Mouse (Mus musculus): ENCODE results near the gene Cd320. TPM values are rescaled to one million over a fixed set of nuclear protein-coding genes. Genes with fewer than 3 reads are reported as not detected.
"Not testable (repeated sequence)": the region's sequence is repeated elsewhere in the genome, so short reads cannot be mapped to it uniquely, and the experiment has no call there.

The Cd320 gene
- polyA plus RNA-seq, 1 experiment: 33.0 TPM

- no peak overlapping the region for H3K4me3 ChIP-seq (ENCODE audit: insufficient read depth, low read length)
- no peaks in the 10 kb centered on the region for H3K4me1 ChIP-seq (ENCODE audit: control insufficient read depth, insufficient read depth, low read length)
- TF ChIP-seq CTCF (IDR thresholded peaks at IDR 0.05; ENCODE audit: extremely low read depth, insufficient read depth, low read length) (no peak), POLR2A (IDR thresholded peaks at IDR 0.05; ENCODE audit: extremely low read depth, insufficient read depth, low read length) (no peak)
- H3K27ac ChIP-seq (ENCODE audit: insufficient read depth, low read length): no peak overlapping the region
Measured at GRCm38 (mm10) chr17:33892429-33892828, 49.5 kb downstream of the Cd320 start.

GRCm38 (mm10) chr17:33893011-33893410 lies 50.1 kb downstream of the Cd320 start:
- not testable (repeated sequence) for H3K4me3 ChIP-seq (ENCODE audit: insufficient read depth, low read length); H3K27ac ChIP-seq (ENCODE audit: insufficient read depth, low read length)

GRCm38 (mm10) chr17:33897114-33897794 lies 54.4 kb downstream of the Cd320 start:
- TF ChIP-seq POLR2A (IDR thresholded peaks at IDR 0.05; ENCODE audit: extremely low read depth, insufficient read depth, low read length): no peak
- TF ChIP-seq CTCF (IDR thresholded peaks at IDR 0.05; ENCODE audit: extremely low read depth, insufficient read depth, low read length): peak; percentile 49
- no peaks in the 10 kb centered on the region for H3K4me1 ChIP-seq (ENCODE audit: control insufficient read depth, insufficient read depth, low read length)
- H3K4me3 ChIP-seq (ENCODE audit: insufficient read depth, low read length): no peak overlapping the region
- H3K27ac ChIP-seq (ENCODE audit: insufficient read depth, low read length): no peak overlapping the region

More at GRCm38 (mm10) chr17:33893011-33893410, 50.1 kb downstream of the Cd320 start:
- H3K4me1 ChIP-seq (ENCODE audit: control insufficient read depth, insufficient read depth, low read length): not testable (repeated sequence)

GRCm38 (mm10) chr17:33898193-33898592 lies 55.3 kb downstream of the Cd320 start:
- not testable (repeated sequence) for H3K27ac ChIP-seq (ENCODE audit: insufficient read depth, low read length); H3K4me3 ChIP-seq (ENCODE audit: insufficient read depth, low read length); H3K4me1 ChIP-seq (ENCODE audit: control insufficient read depth, insufficient read depth, low read length)

Other genes starting within 250 kb of the Cd320 start
- 77.4 and 79.6 TPM in 2 replicates for gene Zfp414, start 214.0 kb upstream of the Cd320 start, polyA plus RNA-seq (2012; rRNA removed)
- gene Pram1, start 205.0 kb upstream of the Cd320 start, polyA plus RNA-seq (2012; rRNA removed): 0.42 TPM in 1 of 2 replicates, not detected in the other
- gene Hnrnpm, start 156.2 kb upstream of the Cd320 start, polyA plus RNA-seq (2012; rRNA removed): 146 and 158 TPM in 2 replicates
- gene March2, start 124.4 kb upstream of the Cd320 start, polyA plus RNA-seq (2012; rRNA removed): 127 and 137 TPM in 2 replicates
- 470 and 487 TPM in 2 replicates for gene Rab11b, start 82.6 kb upstream of the Cd320 start, polyA plus RNA-seq (2012; rRNA removed)
- 2.4 and 2.9 TPM in 2 replicates for gene Angptl4, start 61.3 kb upstream of the Cd320 start, polyA plus RNA-seq (2012; rRNA removed)
- gene Kank3, start 32.6 kb upstream of the Cd320 start, polyA plus RNA-seq (2012; rRNA removed): 59.0 and 69.7 TPM in 2 replicates
- gene Rps28, start 18.5 kb upstream of the Cd320 start, polyA plus RNA-seq (2012; rRNA removed): 587 and 641 TPM in 2 replicates
- gene Ndufa7, start 18.5 kb upstream of the Cd320 start, polyA plus RNA-seq (2012; rRNA removed): 304 and 328 TPM in 2 replicates
- gene Gm7029, start 30.7 kb downstream of the Cd320 start, polyA plus RNA-seq (2012; rRNA removed): not detected in 2 replicates
- 2.0 and 2.3 TPM in 2 replicates for gene Kifc1, start 47.6 kb downstream of the Cd320 start, polyA plus RNA-seq (2012; rRNA removed)
- 1.7 TPM in 2 replicates for gene Platr17, start 62.0 kb downstream of the Cd320 start, polyA plus RNA-seq (2012; rRNA removed)
- 27.2 and 27.4 TPM in 2 replicates for gene Daxx, start 66.3 kb downstream of the Cd320 start, polyA plus RNA-seq (2012; rRNA removed)
- 22.1 and 22.3 TPM in 2 replicates for gene Tapbp, start 72.8 kb downstream of the Cd320 start, polyA plus RNA-seq (2012; rRNA removed)
- gene Zbtb22, start 72.8 kb downstream of the Cd320 start, polyA plus RNA-seq (2012; rRNA removed): 31.9 and 33.5 TPM in 2 replicates
- gene Rgl2, start 86.5 kb downstream of the Cd320 start, polyA plus RNA-seq (2012; rRNA removed): 164 and 177 TPM in 2 replicates
- 113 and 116 TPM in 2 replicates for gene Pfdn6, start 97.3 kb downstream of the Cd320 start, polyA plus RNA-seq (2012; rRNA removed)
- gene Wdr46, start 97.6 kb downstream of the Cd320 start, polyA plus RNA-seq (2012; rRNA removed): 13.5 TPM in 2 replicates
- gene B3galt4, start 108.4 kb downstream of the Cd320 start, polyA plus RNA-seq (2012; rRNA removed): 7.0 and 7.8 TPM in 2 replicates
- 79.3 and 82.2 TPM in 2 replicates for gene Vps52, start 112.7 kb downstream of the Cd320 start, polyA plus RNA-seq (2012; rRNA removed)
- gene Rps18, start 112.9 kb downstream of the Cd320 start, polyA plus RNA-seq (2012; rRNA removed): 410 and 435 TPM in 2 replicates
- 72.2 and 79.0 TPM in 2 replicates for gene H2-K1, start 157.3 kb downstream of the Cd320 start, polyA plus RNA-seq (2012; rRNA removed)
- gene Ring1, start 181.6 kb downstream of the Cd320 start, polyA plus RNA-seq (2012; rRNA removed): 73.1 and 73.2 TPM in 2 replicates
- gene H2-Ke6, start 185.0 kb downstream of the Cd320 start, polyA plus RNA-seq (2012; rRNA removed): 59.6 and 61.7 TPM in 2 replicates
- gene Slc39a7, start 188.6 kb downstream of the Cd320 start, polyA plus RNA-seq (2012; rRNA removed): 92.7 and 103 TPM in 2 replicates
- gene Rxrb, start 188.7 kb downstream of the Cd320 start, polyA plus RNA-seq (2012; rRNA removed): 78.5 and 81.5 TPM in 2 replicates
- gene Col11a2, start 196.3 kb downstream of the Cd320 start, polyA plus RNA-seq (2012; rRNA removed): 9.3 and 12.1 TPM in 2 replicates
- 1.4 and 1.7 TPM in 2 replicates for gene H2-Oa, start 249.2 kb downstream of the Cd320 start, polyA plus RNA-seq (2012; rRNA removed)

All from cortical plate, adult 2 months (tissue).